Mouse (Mus musculus): ENCODE measurements at regions not wholly inside any gene's neighbourhood (a gene's known extent, or its start where the extent isn't known, plus 50 kb on each side); places are given as distances from the start of the nearest gene placed in this dataset.

DNA sequence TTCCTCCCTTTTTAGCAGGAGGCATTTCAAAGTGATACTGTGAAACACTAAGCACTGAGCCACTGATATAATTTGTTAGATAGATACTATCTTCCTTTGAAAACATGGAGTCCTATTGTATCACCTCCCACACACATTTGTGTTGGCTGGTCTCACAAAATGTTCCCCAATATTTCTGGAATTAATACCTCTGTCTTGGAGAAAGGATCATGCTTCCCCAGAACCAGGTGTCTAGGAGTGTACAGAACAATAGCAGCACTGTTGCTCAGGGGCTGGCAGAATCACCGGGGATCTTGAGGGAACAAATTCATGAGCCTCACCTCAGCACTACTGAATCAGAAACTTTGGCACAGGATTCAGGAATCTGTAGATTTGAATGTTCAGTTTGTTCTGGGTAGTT is 277.5 kb downstream of the Aldoart1 start:
- Histone ChIP-seq H3K4me3 (no peak overlapping the region), H3K4me1 (no peaks in the 10 kb centered on the region), H3K36me3 (replicated peaks) (no peaks in the 10 kb centered on the region), H3K27ac (replicated peaks) (no peak overlapping the region), H3K27me3 (replicated peaks; ENCODE audit: low read depth, poor library complexity, severe bottlenecking) (no peaks in the 10 kb centered on the region), H3K9me3 (no peaks in the 10 kb centered on the region)
- no peak for DNase-seq (ENCODE audit: low spot score)
- 82% methylated on average over 1 of the region's 1 CpGs for WGBS

DNA sequence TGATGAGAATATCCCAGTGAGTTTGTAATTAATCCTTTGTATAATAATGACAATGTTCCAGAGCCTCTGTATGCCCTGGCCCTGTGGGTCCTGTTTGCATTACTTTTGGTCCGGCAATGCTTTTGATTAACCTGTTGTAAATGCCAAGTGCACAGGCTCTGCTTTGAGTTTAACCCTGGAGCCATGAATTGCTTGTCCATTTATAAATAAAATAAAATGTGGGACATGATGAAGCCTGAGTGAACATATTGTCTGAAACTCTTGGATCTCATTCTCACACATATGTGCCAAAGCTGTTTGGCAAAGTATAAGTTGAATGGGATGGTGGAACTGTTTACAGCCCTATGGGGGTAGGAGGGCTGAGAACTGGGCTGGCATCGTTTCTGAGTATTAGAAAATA is 280.5 kb downstream of the Aldoart1 start:
- H3K27ac ChIP-seq (replicated peaks): no peak overlapping the region
- H3K36me3 ChIP-seq (replicated peaks): no peaks in the 10 kb centered on the region
- H3K27me3 ChIP-seq (replicated peaks; ENCODE audit: low read depth, poor library complexity, severe bottlenecking): no peaks in the 10 kb centered on the region
- no peaks in the 10 kb centered on the region for H3K4me1 ChIP-seq
- no peak overlapping the region for H3K4me3 ChIP-seq
- 78% methylated on average over 2 of the region's 2 CpGs for WGBS
- no peak for DNase-seq (ENCODE audit: low spot score)
- no peaks in the 10 kb centered on the region for H3K9me3 ChIP-seq

DNA sequence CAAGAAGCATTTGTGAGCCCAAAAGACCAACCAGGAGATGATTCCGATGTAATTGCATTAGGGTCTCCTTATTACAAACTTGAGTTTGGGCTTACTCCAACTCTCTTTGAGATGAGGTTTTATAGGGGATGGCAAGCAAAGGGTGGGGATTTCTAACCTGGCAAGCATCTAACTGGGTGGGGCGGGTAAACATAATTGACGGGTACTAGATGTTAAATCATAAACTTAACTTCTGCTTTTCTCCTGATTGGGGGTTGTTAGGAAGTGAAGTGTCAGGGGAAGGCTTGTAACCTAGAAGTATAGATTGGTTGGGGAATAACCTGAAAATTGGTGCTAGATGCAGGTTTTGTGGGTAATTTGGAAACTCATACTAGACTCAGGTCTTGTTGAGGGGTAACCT is 287.2 kb downstream of the Aldoart1 start:
- H3K27ac ChIP-seq (replicated peaks): no peak overlapping the region
- peaks cover 4% of the 10 kb centered on the region; the same call in 1 of the 2 replicates for H3K4me1 ChIP-seq
- WGBS: 90% methylated on average over 3 of the region's 3 CpGs
- H3K4me3 ChIP-seq: no peak overlapping the region
- no peak for DNase-seq (ENCODE audit: low spot score)
- H3K36me3 ChIP-seq (replicated peaks): no peaks in the 10 kb centered on the region
- no peaks in the 10 kb centered on the region for H3K9me3 ChIP-seq
- no peaks in the 10 kb centered on the region for H3K27me3 ChIP-seq (replicated peaks; ENCODE audit: low read depth, poor library complexity, severe bottlenecking)

DNA sequence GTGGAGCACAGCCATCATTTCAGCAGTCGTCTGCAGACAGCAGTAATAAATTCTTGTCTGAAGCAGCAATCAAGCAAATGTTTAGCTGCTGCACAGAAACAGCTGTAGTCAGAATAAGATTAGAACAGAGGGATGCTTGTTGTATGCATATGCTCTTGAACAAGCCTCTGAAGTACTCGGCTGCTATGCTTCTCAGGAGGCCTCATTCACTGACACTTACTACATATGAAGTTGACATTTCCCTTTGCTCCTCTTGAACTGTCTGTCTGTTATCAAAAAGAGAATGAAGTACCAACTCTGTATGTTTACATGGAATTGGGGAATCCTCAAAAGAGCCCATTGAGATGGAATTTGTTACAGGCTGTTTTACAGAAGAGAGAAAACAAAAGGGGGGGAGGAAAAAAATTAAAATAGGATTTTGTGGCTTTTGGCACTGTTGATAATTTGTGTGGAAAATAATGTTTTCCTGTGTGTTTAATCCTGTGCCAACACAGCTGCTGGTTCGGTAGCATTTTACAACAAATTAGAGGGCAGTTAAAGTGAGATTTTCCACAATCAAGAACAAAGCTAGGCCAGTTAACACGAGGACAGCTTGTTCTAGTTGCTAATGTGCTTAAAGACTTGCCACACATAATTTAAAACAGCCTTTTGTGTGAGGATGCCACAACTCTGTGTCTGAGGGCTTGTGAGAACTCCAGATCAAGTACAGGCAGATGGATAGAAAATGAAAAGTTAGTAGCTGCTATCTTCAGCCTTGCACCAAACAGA is 289.3 kb downstream of the Aldoart1 start:
- WGBS: 36% methylated on average over 4 of the region's 4 CpGs
- no peak overlapping the region for H3K4me3 ChIP-seq
- no peaks in the 10 kb centered on the region for H3K9me3 ChIP-seq
- H3K36me3 ChIP-seq (replicated peaks): no peaks in the 10 kb centered on the region
- no peak overlapping the region for H3K27ac ChIP-seq (replicated peaks)
- no peaks in the 10 kb centered on the region for H3K27me3 ChIP-seq (replicated peaks; ENCODE audit: low read depth, poor library complexity, severe bottlenecking)
- DNase-seq (ENCODE audit: low spot score): no peak
- H3K4me1 ChIP-seq: peaks cover 4% of the 10 kb centered on the region; the same call in 1 of the 2 replicates

DNA sequence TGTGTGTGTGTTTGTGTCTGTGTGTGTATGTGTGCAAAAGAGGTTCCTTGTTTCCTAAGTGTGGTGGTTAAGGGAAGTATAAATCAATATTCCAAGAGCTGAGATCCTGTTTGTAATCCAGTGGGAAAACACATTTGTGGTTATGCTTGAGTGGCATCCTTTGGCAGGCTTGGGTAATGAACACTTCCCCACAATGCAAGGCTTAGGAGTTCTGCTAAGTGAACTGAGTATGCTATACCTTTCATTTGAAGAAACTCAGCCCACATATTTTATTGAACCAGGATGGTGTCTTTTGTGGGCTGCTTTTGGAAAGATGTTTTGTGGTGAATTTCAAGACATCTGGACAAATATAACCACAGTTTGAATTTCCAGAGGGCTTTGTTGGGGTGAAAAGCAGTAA is 298.2 kb downstream of the Aldoart1 start:
- no peak for DNase-seq (ENCODE audit: low spot score)

DNA sequence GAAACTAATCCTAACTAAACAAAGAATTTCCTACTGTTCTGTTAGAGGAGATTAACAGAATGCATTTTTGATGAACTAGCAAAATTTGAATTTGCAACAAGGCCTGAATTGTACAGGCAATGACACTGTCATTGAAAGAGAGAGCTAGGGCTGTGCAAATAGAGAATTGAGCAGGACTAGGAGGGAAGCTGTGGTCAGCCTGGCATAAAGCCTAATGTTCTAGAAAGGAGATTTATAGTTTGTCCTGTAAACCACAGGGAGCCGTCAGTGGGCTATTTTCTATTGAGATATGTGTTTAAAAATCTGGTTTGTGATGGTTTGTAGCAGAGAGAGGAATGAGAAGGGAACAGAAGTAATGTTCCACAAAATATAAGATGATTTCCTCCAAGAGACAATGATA is 317.9 kb downstream of the Aldoart1 start:
- H3K27me3 ChIP-seq (replicated peaks; ENCODE audit: low read depth, poor library complexity, severe bottlenecking): no peaks in the 10 kb centered on the region
- H3K27ac ChIP-seq (replicated peaks): no peak overlapping the region
- H3K4me1 ChIP-seq: no peaks in the 10 kb centered on the region
- 87% methylated on average over 1 of the region's 1 CpGs for WGBS
- no peaks in the 10 kb centered on the region for H3K9me3 ChIP-seq
- no peak overlapping the region for H3K4me3 ChIP-seq
- H3K36me3 ChIP-seq (replicated peaks): no peaks in the 10 kb centered on the region
- DNase-seq (ENCODE audit: low spot score): no peak

More for the DNA sequence above, 298.2 kb downstream of the Aldoart1 start:
- H3K27ac ChIP-seq (replicated peaks): no peak overlapping the region
- H3K9me3 ChIP-seq: no peaks in the 10 kb centered on the region
- no peak overlapping the region for H3K4me3 ChIP-seq
- no peaks in the 10 kb centered on the region for H3K27me3 ChIP-seq (replicated peaks; ENCODE audit: low read depth, poor library complexity, severe bottlenecking)
- H3K36me3 ChIP-seq (replicated peaks): no peaks in the 10 kb centered on the region
- no peaks in the 10 kb centered on the region for H3K4me1 ChIP-seq

DNA sequence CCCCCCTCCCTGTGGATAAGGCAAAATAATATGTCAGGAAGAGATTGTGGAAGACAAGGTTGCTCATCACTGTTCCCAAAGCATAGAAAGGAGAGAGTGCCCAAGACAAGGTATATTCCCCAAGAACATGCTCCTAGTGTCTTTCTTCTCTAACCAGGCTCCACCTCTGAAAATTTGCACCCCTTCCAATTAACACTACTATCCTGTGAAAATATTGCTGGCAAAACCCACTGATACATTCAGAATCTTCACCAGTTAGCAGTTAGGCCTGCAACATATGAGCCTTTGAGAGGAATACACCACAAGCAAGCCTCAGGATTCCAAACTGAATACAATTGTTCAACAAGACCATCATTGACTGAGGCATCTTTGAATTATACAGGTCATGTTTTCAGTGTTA is 323.9 kb upstream of the Tle1 start:
- no peaks in the 10 kb centered on the region for H3K4me1 ChIP-seq
- no peaks in the 10 kb centered on the region for H3K27me3 ChIP-seq (replicated peaks; ENCODE audit: low read depth, poor library complexity, severe bottlenecking)
- H3K9me3 ChIP-seq: no peaks in the 10 kb centered on the region
- no peak for DNase-seq (ENCODE audit: low spot score)
- no peaks in the 10 kb centered on the region for H3K36me3 ChIP-seq (replicated peaks)
- no peak overlapping the region for H3K4me3 ChIP-seq
- no peak overlapping the region for H3K27ac ChIP-seq (replicated peaks)

DNA sequence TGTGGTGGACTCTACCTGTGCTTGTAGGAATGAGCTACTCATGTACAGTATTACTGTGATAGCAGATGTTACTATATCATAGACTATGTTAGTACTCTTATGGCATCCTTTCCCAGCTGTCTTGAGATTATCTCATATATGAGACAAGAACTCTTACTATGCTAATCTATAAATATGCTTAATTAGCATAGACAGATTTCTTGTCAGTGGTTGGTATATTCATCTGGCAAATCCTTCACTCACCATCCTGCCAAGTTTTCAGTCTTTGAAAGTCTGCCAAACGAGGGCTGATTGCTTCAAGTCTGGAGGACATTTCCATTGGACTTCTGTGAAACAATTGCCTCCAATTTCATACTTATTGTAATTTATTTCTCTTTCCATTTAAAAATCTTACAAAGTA is 323.4 kb upstream of the Tle1 start:
- Histone ChIP-seq H3K27ac (replicated peaks) (no peak overlapping the region), H3K27me3 (replicated peaks; ENCODE audit: low read depth, poor library complexity, severe bottlenecking) (no peaks in the 10 kb centered on the region), H3K4me1 (no peaks in the 10 kb centered on the region), H3K9me3 (no peaks in the 10 kb centered on the region), H3K4me3 (no peak overlapping the region), H3K36me3 (replicated peaks) (no peaks in the 10 kb centered on the region)
- no peak for DNase-seq (ENCODE audit: low spot score)
- 75% methylated on average over 1 of the region's 1 CpGs for WGBS

DNA sequence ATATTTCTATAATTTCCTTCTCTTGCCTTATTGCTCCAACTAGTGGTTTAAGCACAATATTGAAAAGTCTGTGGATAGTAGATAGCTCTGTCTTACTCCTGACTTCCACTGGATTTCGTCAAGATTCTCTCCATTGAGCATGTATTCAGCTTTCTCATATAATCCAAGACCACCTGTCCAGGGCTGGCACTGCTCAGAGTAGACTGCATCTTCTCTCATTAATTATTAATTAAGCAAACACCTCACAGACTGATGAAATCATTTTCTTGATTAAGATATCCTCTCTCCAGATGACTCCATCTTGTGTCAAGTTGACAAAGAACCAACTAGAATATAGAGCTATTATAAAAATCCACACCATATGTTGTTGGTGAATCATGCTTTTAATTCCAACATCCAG is 310.5 kb upstream of the Tle1 start:
- Histone ChIP-seq H3K9me3 (no peaks in the 10 kb centered on the region), H3K27me3 (replicated peaks; ENCODE audit: low read depth, poor library complexity, severe bottlenecking) (no peaks in the 10 kb centered on the region), H3K27ac (replicated peaks) (no peak overlapping the region), H3K4me3 (no peak overlapping the region), H3K4me1 (no peaks in the 10 kb centered on the region), H3K36me3 (replicated peaks) (no peaks in the 10 kb centered on the region)
- WGBS: 83% methylated on average over 1 of the region's 1 CpGs
- no peak for DNase-seq (ENCODE audit: low spot score)

DNA sequence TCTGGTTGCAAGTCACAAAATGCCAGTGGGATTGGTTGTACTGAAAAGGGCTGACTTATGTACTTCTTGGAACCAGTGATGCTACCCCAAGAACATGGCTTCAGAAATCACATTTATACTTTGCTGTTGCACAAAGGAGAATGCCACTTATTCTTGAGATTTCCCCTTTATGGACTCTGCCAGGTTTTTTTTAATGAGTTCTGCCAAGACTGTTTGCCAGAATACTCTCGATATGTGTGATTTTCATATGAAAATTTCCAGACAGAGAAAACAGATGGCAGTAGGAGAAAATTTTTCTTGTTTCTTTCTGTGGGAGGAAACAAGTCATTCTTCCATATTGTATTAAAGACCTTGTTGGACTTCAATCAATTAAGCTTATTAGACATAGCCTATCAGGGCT is 281.0 kb upstream of the Tle1 start:
- Histone ChIP-seq H3K27ac (replicated peaks) (no peak overlapping the region), H3K27me3 (replicated peaks; ENCODE audit: low read depth, poor library complexity, severe bottlenecking) (no peaks in the 10 kb centered on the region), H3K4me1 (no peaks in the 10 kb centered on the region), H3K9me3 (no peaks in the 10 kb centered on the region), H3K36me3 (replicated peaks) (no peaks in the 10 kb centered on the region), H3K4me3 (no peak overlapping the region)
- no peak for DNase-seq (ENCODE audit: low spot score)
- 96% methylated on average over 1 of the region's 1 CpGs for WGBS

DNA sequence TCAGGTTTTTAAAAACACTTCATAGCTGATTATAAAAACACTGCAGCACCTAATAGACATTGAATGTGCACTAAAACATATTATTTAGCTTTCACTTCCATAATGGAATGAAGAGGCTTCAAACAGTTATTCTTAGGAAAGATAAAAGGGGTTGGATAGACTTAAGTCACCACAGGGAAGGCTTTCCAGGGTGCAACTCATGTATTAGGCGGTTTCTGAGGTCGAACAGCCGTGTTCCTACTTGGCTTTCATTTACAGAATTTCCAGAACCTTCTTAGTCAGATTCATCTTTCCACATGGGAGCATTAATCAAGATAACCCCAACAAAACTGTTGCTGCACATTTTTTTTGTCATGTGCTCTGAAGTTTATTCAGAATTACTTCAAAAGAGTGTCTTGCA is 279.8 kb upstream of the Tle1 start:
- WGBS: 87% methylated on average over 3 of the region's 3 CpGs
- Histone ChIP-seq H3K4me3 (no peak overlapping the region), H3K4me1 (no peaks in the 10 kb centered on the region), H3K36me3 (replicated peaks) (no peaks in the 10 kb centered on the region), H3K27ac (replicated peaks) (no peak overlapping the region), H3K9me3 (no peaks in the 10 kb centered on the region), H3K27me3 (replicated peaks; ENCODE audit: low read depth, poor library complexity, severe bottlenecking) (no peaks in the 10 kb centered on the region)
- DNase-seq (ENCODE audit: low spot score): no peak

DNA sequence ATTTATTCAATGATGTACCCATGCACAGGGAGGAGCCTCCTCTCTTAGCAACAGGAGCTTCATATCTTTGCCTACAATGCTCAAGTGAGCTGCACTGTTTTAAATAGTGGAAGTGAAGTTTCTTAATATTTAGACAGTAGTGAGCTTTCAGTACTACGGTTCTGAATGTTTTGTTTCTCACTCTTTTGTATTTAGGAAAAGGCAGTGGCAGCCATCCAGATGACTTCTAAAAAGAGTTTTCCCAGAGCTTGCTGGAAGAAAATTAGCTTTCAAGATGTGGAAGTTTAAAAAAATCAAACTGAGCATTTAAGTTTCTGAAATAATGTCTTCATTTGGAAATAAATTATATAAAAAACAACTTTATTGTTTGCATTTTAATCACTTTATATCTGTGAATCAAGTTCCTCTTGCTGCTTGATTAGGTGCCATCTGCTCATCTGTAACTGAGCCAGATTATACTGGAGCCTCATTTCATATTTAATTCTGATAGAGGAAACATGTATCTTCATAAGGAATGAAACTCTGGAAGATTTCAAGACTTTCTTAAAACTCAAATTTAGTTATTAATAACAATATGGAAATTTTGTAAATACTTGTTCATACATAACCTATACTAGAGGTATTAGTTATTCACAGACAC is 268.6 kb upstream of the Tle1 start:
- Histone ChIP-seq H3K4me3 (no peak overlapping the region), H3K9me3 (no peaks in the 10 kb centered on the region), H3K27ac (replicated peaks) (no peak overlapping the region), H3K27me3 (replicated peaks; ENCODE audit: low read depth, poor library complexity, severe bottlenecking) (no peaks in the 10 kb centered on the region), H3K36me3 (replicated peaks) (no peaks in the 10 kb centered on the region), H3K4me1 (no peaks in the 10 kb centered on the region)
- 81% methylated on average over 1 of the region's 1 CpGs for WGBS
- no peak for DNase-seq (ENCODE audit: low spot score)

DNA sequence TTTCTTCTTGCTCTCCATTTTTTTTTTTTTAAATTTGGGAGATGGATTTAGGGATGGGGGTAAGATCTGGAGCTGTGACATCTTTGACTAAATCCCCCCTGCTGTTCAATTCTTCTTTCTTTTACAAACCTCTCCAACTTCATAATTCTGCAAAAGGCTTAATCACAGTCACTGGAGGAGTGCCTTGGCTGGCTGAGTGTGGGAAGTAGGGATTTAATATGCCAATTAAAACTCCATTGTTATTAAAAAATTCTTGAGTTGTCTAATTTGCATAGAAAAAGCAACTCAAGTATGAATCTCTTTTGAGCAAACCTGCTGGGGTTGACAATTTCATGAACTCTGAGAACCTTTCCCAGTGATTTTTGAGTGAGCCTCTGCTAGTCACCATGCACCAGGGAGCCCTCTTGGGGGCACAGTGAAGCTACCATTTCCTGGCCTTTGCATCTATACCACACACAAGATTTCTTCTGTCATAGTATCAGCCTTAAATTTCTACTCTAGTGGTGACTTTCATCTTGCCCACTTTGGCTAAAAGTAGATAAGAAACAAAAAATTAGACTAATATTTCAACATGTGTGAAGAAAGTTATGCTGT is 243.6 kb upstream of the Tle1 start:
- H3K27me3 ChIP-seq (replicated peaks; ENCODE audit: low read depth, poor library complexity, severe bottlenecking): no peaks in the 10 kb centered on the region
- H3K9me3 ChIP-seq: no peaks in the 10 kb centered on the region
- H3K4me1 ChIP-seq: no peaks in the 10 kb centered on the region
- H3K4me3 ChIP-seq: no peak overlapping the region
- H3K27ac ChIP-seq (replicated peaks): no peak overlapping the region
- no peaks in the 10 kb centered on the region for H3K36me3 ChIP-seq (replicated peaks)
- DNase-seq (ENCODE audit: low spot score): no peak
